Mouse (Mus musculus) adrenal gland, adult (tissue): ENCODE results near the gene Soga1.

Source experiments
- DNase-seq, 2 experiments: peaks; one replicate each; pipeline ENCODE4 v3.0.0; 2022 to 2023; ENCODE audit warnings: low spot score in 1 of 2; ENCODE audit not compliant: inconsistent age in 2 of 2

The Soga1 gene

DNA sequence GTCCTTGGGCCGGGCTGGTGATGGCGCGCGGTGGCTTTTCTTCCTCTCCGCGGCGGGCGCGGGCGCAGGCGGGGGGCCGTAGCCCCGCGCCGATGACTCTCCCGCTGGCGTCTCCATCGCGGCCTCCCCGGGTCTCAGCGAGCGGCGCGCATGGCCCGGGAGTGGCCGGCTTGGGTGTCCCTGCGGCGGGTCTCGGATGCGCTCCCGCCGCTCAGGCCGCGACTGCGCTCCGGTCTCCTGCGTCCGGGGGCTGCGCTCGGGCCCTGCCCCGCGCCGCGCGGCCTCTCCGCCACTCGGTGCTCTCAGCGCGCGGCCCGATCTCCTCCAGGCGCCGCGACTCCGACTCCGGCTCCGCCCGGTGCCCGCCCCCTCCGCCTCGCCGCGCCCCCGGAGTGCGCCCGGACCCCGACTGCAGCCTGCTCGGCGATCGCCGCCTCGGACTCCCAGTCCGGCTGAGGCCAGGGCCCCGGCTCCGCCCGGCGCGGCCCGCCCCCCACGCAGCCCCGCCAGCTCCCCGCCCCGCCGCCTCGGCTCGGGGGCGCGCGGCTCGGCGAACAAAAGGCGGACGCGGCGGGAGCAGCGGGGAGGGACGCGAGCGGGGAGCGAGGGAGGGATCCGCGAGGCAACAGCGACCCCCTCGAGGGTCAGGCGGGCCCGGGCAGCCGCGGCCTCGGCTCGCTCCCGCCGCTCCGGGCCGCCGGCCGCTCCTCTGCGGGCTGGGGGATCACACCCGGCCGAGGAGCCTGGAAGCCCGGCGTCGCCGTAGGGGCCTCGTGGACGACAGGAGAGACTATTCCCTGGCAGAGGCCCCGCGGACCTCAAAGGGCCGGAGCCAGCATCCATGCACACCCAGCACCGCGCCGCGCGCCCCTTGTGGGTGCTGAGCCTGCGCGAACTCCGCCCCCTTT lies at the start of gene Soga1:
Gene Soga1 (minus strand): TSS at position 462 of the 908 bp plus-strand sequence.
- DNase-seq = peak; percentile 94 to 97

DNA sequence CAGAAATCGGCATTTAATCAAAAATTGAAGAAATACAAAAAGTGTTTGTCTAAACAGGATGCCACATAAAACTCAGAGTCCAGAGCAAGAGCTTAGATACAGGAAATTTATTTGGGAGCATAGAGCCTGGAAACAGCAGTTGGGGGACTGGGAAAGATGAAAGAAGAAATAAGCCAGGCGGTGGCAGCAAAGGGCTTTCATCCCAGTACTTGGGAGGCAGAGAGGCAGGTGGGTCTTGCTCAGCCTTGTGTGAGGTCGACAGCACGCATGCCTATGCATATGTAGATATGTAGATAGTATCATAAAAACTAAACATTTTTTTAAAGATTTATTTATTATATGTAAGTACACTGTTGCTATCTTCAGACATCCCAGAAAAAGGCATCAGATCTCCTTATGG lies 49.0 kb upstream of the Soga1 start:
- DNase-seq = no peak

DNA sequence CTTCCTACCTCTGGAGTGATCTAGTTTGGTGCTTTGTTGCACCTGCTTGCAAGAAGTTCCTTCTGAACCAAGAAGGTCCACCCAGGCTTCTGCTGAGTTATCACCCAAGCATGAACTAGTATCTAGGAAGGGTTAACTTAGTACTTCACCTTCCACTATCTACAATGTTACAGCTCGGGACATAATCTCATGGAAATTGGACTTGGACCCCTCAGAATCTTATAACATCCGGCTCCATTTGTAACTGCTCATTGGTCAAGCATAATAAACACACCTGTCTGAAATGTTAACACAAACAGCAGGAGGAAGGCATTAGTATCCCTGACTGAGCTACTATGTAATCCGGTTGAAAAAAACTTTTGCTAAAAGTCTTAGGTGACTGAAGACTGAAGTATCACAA lies 48.3 kb upstream of the Soga1 start:
- DNase-seq = no peak

DNA sequence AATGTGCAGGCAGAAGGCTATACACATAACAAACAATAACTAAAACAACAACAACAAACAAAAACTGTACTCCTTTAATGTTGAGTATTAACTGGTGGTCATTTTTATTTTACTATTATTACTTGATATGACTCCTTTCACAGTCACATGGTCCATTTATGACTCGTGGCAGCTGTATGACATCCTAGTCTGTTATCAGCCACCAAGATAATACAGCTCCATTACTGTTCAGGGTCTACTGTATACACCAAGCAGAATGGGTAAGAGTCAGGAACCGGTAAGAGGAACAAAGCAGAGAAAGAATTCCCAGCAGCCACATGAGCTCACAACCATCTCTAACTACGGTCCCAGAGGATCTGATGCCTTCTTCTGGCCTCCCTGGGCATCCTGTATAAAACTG lies 46.2 kb upstream of the Soga1 start:
- no peak for DNase-seq

DNA sequence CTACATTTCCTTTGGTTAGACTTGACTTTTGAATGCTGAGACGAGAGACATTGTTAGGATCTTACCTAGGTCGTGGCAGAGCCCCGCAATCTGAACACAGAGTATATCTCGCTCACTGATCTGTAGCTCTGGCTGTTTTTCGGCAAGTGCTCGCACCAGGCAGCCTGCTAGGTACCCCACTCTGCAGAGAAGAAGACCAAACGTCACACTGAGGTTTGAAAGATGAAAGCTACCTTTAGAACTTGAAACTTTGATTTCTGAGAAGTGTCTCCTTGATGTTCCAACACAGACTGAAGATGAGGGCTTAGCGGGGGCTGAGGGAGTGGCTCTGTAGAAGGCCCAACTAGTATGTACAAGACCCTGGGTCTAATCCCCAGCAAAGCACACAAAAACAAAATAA lies 42.7 kb upstream of the Soga1 start:
- no peak for DNase-seq

DNA sequence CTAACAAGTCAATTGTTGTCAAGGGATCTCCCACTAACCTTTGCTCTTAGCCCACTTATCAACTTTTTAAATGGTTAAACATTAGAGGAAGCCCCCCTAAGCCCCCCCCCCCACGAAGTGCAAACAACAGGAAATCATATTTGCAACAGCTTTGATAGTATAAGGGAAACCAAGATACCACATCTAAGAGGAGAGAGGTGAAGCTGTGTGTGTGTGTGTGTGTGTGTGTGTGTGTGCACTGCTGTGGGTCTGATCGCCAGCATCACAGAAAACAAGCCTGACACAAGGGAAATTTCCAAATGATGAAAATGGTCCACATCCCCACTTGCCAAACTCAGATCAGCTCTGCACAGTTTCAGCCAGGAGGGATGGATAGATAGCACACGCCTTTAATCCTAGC lies 40.0 kb upstream of the Soga1 start:
- no peak for DNase-seq

DNA sequence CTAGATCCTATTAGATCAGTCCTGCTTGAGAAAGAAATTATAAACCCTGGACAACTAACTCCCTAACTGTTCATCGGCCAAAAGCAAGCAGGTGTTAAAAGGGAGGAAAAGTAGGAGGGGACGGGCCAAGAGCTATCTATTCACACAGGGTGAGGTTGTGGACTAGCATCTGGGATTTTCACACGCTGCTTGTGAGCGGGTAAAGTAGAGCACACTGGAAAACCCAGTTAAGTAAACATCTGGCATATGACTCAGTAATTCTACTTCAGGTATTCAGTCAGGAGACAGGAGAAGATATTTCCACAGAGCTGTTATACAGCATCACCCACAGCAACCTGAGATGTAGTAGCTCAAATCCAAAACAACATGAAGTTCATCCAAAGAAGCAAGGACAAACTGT lies 39.5 kb upstream of the Soga1 start:
- no peak for DNase-seq

DNA sequence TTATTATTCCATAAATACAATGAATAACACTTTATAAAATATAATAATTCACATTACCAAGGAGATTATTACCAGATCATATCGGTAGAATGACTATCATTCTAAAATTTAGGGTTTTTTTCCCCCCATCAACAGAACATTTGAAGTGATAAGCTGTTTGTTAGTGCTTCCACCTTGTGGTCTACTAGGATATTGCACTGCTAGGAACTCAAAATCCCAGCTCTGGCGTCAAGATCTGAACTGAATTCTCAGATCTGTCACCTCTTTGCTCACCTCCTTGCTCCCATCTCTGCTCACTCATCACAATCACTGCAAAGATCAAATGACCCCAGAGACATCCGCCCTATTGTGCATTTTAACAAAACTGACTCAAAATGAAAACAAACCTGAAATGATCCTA lies 37.9 kb upstream of the Soga1 start:
- DNase-seq = peak in 1 of 2 experiments; percentile 55

DNA sequence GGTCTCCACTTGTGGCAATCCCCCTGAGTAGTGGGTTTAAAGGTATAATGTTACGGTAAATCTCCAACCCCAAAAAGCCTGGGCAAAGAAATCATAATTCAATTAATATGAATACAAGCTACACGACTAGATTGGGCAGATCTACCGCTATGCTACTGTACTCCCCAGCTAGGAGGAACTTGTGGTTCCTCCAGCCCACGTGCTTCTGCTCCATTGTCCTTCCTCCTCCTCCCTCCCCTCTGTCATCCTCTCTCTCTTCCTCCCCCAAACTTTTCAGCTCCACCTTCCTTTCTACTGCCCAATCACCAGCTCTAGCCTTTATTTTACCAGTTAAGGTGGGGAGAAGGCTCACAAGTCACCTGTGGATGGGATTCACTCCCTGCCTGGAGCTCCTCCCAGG lies 29.2 kb upstream of the Soga1 start:
- no peak for DNase-seq

DNA sequence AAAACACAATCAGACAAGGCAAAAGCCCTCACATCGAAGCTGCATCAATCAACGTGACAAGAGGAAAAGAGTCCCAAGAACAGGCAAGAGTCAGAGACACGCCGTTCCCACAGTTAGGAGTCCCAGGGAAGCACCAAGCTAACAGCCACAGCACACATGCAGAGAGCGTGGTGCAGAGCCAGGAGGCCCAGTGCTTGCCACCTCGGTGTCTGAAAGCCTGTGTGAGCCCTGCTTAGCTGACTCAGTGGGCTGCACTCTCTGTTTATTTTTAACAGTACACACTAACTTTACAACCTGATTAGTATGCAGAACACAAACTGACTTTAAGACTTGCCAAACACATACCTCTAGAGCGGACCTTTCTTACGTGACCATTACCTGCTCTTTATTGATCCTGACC lies 25.4 kb upstream of the Soga1 start:
- no peak for DNase-seq

DNA sequence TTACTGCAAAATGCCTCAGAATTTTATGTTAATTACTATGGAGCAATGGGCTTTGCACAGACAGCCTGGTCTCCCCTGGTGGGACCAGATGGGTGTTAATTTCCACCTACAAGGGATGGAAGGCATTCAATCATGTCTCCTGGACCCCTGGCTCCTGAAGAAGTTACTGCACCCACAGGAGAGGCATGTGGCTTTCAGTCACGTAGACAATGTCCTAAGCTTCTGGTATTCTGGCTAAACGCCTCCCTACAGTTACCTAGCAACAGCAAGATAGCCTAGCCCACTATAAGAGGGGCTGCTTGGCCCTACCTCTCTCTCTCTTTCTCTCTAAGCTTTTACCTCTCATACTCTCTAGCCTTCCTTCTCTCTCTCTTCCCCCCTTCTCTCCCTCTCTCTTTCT lies 23.2 kb upstream of the Soga1 start:
- no peak for DNase-seq

DNA sequence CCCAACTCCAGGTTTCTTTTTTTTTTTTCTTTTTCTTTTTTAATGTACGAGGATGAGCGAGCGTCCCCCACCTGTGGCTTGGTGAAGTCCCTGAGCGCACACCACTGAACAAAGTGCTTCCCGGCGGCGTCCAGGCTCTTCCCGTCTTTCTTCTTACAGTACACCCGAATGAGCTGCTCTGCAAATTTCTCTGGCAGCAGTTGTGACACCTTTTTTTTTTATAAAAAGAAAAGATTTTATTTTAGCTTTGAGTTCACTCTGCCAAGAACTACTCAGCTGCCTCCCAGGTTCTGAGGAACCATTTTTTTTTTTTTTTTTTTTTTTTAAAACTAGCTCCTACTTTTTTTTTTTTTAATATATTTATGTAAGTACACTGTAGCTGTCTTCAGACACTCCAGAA lies 22.6 kb upstream of the Soga1 start:
- no peak for DNase-seq

DNA sequence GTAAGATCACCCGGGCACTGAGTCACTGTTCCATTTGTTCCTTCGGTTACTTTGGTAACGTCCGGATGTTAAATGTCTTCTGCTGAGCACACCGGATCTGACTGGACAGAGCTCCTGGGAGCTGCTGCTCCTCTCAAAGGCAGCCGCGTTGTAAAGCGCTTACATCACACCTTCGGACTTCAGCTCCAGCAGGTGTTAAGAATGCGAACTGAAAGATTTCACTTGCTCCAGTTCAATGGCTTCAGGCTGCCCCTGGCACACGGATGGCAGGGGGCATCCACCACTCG lies 21.2 kb upstream of the Soga1 start:
- no peak for DNase-seq

DNA sequence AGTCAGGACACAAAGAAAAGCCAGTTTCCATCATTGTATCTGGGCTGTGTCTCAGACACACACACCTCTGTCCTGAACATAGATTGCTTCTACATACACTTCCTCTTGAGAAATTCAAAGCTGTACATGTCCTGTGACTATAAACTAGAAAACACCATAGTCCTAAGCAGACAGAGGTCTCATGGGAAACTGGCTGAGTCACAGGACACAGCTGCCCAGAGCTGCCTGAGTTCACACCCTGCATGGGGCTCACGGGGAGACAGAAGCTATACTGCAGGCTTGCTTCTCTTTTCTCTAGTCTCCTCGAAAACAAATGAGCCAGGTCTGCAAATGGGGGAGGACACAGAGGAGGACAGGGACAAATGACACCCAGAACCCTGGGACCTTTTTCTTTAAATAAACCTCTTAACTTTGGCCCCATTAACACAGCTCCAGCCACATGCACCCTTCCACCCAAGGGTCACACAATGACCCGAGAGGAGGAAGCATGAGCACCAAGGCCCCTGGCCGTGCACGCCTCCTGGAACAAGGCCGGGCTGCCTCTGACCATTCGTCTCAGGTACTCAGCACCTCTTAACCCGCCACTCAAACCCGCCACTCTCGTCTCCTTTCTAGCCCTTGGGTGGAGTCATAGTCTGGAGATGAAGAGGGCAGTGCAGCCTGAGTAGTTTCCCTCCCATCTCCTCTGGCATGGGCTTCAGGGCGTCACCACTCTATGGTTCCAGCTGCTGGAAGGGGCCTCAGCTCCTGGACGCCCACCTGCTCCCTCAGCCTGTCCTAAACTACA lies 20.7 kb upstream of the Soga1 start:
- no peak for DNase-seq

DNA sequence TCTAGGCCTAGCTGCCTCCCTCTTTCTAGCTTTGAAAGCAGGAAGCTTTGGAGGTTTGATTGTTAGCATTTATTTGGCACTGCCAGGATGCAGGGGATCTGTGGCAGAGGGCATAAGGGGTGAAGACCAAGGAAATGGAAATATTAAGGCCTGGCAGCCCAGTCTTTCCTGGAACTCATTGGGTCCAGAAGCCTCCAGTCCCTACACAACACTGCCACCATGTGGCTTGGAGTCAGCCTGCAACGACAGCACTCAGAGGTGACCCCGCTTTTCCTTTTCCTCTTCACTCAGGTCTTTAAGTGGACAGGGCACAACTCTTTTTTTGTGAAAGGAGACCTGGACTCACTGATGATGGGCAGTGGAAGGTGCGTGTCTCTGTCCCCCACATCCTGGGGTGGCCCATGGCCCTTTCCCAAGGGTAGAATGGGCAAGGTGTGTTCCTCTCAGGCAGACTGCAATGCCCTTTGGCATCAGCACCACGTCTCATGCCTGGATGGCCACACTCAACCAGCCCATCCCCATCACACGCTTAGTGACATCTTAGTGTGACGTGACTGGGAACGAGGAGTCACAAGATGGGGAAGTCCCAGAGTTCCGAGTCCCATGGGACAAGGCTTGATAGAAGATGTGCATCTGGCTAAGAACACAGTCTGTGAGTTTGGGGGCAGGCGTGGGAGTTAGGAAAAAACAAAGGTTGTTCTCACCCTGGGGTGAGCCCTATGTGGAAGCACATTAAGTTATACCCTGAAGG lies 16.1 kb upstream of the Soga1 start:
- peak; percentile 69 to 91 for DNase-seq

DNA sequence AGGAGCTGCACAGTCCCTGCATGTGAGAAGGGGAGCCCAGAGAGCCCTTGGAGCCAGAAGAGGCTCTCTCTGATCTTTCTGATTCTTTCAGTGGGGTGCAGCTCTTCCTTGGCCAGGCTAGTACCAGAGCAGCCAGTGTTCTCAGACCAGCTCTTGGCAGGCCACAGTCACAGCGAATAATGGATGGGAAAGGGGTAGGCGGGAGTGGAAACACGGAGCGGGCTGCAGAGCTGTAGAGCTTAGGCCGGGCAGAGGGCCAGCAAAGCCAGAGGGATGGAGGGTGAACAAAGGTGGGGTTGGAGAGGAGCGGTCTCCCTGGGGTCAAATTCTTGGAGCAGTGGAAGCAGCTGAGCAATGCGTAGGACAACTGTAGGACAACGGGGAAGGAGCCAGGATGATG lies 13.0 kb upstream of the Soga1 start:
- DNase-seq = peak in 1 of 2 experiments; percentile 48

DNA sequence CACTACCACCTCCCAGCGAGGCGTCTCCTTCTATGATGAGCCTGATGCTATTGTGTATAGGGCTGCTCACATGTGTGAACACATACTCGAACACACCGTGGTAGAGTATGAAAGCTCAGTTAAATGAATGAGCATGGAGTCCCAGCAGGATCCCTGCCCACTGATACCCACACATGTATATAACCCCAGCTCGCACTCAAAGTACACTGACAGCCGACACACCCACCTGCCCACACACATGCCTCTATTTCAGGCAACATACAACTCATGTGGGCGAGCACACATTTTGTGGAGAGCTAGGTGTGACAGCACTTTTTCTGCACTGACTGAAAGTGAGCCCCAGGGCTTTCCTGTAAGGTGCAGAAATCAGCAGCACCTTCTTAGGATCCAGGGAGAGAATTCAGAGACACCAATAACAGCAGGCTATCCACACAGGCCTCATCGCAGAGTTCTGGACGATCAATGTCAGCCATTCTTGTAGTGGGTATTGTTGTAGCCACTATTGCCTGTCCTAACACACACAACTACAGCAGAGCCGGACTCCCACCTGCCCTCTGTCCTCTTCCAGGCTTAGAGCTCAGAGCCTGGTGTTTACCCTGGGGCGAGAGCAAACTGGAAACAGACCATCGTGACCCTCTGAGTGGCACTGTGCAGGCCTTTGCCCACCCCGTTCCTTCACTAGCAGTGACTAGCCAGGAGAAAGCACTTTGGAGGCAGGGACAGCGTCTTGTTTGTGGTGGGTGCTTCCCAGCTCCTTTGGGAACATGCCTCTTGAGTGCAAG lies 8.7 kb upstream of the Soga1 start:
- DNase-seq = no peak

DNA sequence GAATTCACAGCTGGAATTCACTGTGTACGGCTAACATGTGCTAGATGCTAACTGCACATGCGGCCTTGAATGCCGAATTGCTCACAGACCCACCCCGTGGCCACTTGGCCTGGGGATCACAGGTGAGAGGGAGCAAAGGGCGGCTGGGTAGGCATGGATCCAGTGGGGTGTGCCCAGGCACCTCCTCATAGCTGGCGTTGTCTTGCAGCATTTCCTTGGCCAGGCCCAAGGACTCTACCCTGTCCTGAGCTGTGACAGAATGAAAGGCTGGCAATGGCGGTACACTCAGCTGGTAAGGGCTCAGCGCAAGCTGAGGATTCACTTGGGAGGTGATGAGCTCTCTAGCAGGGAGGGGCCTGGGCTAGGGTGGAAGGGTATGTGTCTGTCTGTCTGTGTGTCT lies 7.7 kb upstream of the Soga1 start, which contains the start of gene Tldc2:
Gene Tldc2 (plus strand): TSS at position 260 of the 400 bp plus-strand sequence.
- no peak for DNase-seq

DNA sequence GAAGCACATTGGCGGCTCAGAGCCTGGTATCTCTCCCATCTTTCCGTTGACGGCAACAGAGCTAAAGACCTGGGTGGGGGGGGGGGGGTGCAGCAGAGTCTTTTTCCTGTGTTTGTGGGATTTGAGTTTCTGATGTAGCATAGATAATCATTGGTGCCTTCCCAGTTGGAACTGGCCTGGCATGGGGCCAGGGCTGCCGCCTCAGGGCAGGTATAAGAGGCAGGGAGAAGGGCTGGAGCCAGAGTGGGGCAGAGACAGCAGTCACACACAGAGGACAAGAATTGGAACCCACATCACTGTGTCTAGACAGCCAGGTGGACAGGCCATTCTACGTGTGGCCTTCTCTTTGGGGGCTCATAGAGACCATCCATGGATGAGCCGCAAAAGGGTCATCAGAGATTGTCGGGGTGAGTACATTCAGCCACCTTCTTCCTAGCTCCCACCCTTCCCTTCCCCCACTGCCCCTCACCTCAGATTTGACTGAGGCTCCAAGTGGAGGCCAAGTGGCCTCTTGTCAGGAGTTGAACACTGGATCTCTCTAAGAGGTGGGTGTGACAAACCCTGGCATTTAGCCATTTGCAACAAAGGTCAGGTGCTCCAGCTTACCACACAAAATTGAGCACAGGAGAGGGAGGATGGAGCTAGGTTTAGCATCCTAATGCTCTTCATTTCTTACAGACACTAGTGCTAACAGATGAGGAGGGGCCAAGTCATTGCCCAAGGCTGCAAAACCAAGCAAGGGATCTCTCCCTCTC lies 6.0 kb upstream of the Soga1 start:
- DNase-seq = no peak

DNA sequence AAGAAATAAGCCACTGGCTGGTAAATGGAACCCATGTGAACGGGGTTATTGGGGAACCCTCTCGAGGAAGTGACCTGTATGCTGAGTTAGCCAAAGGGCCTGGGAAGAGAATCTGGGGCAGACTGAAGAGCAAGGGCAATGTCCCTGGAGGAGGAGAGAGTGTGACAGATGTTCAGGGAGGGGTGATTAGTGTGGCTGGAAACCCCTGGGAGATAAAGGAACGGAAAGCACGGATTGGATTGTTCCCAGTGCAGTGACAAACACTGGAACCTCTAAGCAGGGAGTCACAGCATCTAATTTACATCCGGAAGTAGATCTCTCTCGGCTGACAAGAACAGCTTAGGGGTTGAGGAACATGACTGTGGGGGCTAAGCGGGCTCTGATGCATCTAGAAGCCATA lies 2.9 kb upstream of the Soga1 start:
- DNase-seq = peak; percentile 20 to 44
